Mouse (Mus musculus): ENCODE measurements at regions not wholly inside any gene's neighbourhood (a gene's known extent, or its start where the extent isn't known, plus 50 kb on each side); places are given as distances from the start of the nearest gene placed in this dataset.

DNA sequence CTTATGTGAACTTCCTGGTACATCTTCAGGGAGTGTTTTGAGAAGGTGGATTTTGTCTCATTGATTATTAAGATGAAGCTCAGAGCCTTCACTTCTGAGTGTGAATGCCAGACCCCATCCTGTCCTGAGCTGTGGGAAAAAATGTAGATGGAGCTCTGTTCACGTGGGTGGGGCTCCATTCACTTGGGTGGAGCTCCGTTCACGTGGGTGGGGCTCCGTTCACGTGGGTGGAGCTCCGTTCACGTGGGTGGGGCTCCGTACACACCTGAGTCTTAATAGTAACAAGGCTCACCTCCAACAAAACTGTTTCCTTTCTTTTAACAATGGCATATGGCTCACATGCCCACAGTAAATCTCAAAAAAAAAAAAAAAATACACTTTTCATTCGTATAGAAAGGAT is 94.1 kb upstream of the Sox5 start:
- DNase-seq = no peak

DNA sequence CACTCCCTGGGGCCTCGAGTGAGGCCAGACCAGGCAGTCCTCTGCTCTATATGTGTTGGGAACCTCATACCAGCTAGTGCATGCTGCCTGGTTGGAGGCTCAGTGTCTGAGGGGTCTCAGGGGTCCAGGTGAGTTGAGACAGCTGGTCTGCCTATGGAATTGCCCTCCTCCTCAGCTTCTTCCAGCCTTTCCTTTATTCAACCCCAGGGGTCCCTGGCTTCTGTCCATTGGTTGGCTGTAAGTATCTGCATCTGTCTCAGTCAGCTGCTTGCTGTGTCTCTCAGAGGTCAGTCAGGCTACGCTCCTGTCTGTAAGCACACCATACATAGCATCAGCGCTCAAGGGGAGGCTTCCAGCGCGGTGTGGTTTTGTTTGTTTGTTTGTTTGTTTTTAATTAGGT is 92.5 kb upstream of the Sox5 start:
- no peak for DNase-seq

DNA sequence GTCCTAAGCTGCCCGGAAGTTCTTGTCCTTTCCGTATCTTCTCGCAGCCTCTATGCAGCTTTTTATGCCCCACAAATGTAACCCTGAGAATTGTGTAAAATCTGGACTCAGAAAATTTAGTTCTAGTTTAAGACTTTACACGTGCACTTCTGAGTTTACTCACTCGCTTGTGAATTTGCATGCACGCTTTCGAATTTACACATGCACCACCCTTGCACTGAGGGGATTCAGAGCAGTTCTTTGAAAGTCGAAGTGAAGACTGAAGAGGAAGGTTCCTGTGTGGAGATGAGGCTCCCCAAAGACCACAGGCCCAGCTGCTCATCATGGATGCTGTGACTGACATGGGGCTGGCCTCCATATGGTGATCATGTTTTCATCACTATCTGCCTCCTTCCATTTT is 89.2 kb upstream of the Sox5 start:
- DNase-seq = no peak

DNA sequence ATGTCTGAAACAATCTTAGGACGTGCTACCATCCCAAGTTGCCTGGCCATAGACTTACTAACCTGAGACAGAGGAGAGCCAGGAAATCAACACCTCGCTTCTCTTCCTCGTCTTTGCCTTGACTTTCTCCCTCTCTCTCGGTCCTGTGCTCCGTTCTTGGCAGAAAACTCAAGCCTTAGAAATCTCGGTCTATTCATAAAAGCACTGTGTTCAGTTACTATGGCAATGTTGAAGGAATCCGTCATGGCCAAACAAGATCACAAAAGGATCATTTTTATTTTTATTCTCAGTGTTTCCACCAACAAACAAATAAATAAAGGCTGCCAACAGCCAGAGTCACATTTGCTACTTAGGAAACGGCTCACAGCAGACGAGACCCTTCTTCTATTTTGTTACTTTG is 85.6 kb upstream of the Sox5 start:
- DNase-seq = no peak

DNA sequence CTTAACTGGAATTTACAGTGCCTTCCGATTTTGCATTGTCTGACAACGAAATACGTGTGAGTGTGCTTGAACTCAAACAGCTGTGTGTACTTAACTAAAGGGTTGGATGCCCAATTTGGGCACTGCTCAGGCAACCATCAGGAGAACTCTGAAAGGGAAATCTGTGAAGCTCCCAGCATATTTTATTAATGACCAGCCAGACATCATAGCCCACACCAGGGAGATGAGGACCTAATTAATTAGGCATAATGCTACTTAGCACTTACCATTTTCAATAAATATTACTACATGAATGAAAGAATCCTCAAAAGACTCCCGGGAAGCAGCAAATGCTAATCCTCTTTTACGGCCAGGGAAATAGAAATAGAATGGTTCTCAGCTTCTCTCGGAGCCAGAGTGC is 82.2 kb upstream of the Sox5 start:
- DNase-seq = no peak

DNA sequence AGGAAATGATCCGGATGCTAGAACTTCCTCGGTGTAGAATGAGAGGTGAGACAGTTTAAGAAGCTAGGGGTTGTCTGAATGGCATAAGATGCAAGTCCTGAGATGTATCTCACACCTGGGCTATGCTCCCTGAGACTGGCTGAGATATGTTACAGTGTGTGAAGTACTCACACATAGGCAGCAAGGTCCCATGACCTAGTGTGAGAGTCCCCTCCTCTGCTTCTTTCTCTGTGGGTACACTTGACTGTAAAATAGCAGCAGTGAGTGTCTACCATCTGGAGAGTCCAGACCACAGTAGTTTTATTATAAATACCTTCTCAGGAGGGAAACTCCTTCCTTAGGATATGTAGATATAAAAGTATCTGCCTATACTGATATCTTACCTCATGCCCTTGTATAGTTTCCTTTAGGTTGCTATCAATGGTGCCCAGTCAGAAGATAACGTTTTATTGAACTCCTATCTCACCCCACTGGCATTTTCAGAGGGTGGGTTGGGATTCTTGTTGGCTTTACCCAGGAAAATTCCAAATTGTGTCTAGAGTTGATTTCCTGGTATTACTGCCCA is 81.7 kb upstream of the Sox5 start:
- no peak for DNase-seq

DNA sequence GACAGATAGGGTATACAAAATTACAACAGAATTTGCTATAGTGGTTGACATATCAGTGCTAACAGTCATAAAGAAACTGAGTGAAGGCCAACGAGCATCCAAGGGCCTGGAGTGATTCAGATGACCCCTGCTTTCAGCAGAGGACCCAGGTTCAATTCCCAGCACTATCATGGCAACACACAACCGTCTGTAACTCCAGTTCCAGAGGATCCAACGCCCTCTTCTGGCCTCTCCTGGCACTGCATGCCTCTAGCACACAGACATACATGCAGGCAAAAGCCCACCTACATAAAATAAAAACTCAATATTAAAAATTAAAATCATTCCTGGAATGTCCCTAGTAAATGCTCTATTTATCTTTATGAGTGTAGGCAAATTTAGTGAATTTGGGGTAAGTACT is 59.7 kb upstream of the Sox5 start:
- DNase-seq = no peak

DNA sequence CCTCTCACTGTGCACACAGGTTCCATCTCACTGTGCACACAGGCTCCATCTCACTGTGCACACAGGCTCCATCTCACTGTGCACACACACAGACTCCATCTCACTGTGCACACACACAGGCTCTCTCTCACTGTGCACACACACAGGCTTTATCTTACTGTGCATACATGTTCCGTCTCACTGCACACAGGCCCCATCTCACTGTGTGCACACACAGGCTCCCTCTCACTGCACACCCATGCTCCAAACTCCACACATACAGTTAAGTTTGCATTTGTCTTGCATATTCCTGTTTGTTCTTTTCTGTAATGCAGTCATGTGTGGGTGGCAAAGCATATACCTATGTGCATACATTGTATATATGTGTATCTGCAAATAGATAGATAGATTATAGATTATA is 57.6 kb upstream of the Sox5 start:
- DNase-seq = no peak

DNA sequence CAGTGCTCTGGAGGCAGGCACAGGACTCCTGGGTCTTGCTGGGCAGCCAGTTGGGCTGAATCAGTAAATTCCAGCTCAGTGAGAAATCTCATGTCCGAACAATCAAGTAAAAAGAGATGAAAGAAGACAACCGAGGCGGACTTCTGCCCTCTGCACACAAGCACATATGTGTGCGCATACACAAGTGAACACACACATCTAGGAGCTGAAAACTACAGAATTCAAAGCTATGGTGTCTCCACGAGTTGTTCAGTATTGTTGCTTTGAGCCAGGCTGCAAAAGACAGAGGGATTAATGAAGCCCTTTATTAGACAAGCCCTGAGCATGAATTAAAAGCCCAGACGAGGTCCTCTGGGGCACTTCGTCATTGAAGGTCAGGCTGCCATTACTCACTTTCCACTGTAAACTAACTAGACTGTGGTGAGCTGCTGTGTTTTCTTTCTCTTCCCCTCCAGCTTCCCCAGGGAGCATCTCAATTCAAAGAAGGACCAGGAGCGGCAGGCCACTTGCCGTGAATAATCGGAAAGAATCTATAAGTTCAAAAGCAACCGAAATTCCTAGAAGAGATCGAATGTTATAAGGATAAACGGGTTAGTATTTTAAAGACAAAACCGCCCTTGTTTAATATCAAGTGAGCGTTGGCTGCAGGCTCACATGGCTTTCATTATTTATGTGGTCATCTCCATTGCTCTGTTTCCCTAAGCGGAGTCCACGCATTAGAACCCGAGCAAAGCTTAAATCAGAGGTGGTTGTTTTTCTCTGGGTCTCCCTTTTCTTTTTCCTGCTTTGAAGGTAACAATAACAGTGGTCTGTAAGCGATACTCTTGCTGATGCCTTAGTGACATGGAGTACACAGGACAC is 52.8 kb upstream of the Sox5 start:
- DNase-seq = no peak

All from kidney, postnatal 25 days (tissue).